In genomic region chr2:152765045-152765674, GRCm38 (mm10) we compare ENCODE assay signal across 11 mouse cellular contexts. TPM values are rescaled to one million over a fixed set of nuclear protein-coding genes. Genes with fewer than 3 reads are reported as not detected.
DNase-seq lines count a peak whose midpoint lies in the region; ATAC-seq lines count a peak whose summit lies in the region.
"Had no signal": no experiment of that assay in that cellular context is flagged by ENCODE, and none has a peak within 500 bp of the region (broad histone marks: within the 10 kb centered on the region; RNA-seq: fewer than 3 reads in every experiment).

No protein-coding gene starts in this region.

- ATAC-seq in forebrain, embryonic 11.5 days (replicated peaks; ENCODE audit: low FRiP score): peak; percentile 31
- no peak for ATAC-seq in intestine, embryonic 16.5 days
- 0 out of 2 replicates have a peak, but pooled peaks have one; percentile 34 for ATAC-seq in midbrain, embryonic 12.5 days (ENCODE audit: low FRiP score, low read depth)

- H3K4me2 ChIP-seq in forebrain, embryonic 11.5 days (ENCODE audit: low read depth, low read length, severe bottlenecking): peak overlapping the region; percentile 43; the same call in 1 of the 2 replicates
- H3K4me2 ChIP-seq in intestine, embryonic 16.5 days (ENCODE audit: low read depth, low read length): peak overlapping the region; percentile 39; the same call in 1 of the 2 replicates
- H3K4me2 ChIP-seq in midbrain, embryonic 12.5 days (replicated peaks): peak overlapping the region; percentile 45

- H3K27me3 ChIP-seq in heart, embryonic 10.5 days (ENCODE audit: insufficient read depth, poor library complexity, severe bottlenecking): no peaks in the 10 kb centered on the region
- no peaks in the 10 kb centered on the region for H3K27me3 ChIP-seq in forebrain, embryonic 11.5 days (ENCODE audit: control insufficient read depth, insufficient read depth, low read length)
- H3K27me3 ChIP-seq in intestine, embryonic 16.5 days (replicated peaks; ENCODE audit: control insufficient read depth, insufficient read depth, low read length): no peaks in the 10 kb centered on the region
- 0 out of 2 replicates have a peak, but pooled peaks cover 3% of the 10 kb centered on the region for H3K27me3 ChIP-seq in midbrain, embryonic 12.5 days

- H3K36me3 ChIP-seq in heart, embryonic 10.5 days: no peaks in the 10 kb centered on the region
- H3K36me3 ChIP-seq in forebrain, embryonic 11.5 days (ENCODE audit: control insufficient read depth, insufficient read depth, low read length): no peaks in the 10 kb centered on the region
- no peaks in the 10 kb centered on the region for H3K36me3 ChIP-seq in intestine, embryonic 16.5 days (ENCODE audit: control insufficient read depth, insufficient read depth, low read length)
- no peaks in the 10 kb centered on the region for H3K36me3 ChIP-seq in midbrain, embryonic 12.5 days

- DNase-seq in heart, embryonic 10.5 days (ENCODE audit: low spot score): no peak
- no peak for DNase-seq in heart, adult 8-10 months (ENCODE audit: low spot score)
- peak; percentile 61 for DNase-seq in forebrain, embryonic 11.5 days (ENCODE audit: low spot score)
- no peak for DNase-seq in adrenal gland, adult 2 months
- DNase-seq in adrenal gland, postnatal 14 days: no peak
- DNase-seq in cerebellum, adult 11-12 months: no peak
- DNase-seq: gastrocnemius, postnatal 14 days; kidney, adult 8-10 months had no signal

- H3K9ac ChIP-seq in forebrain, embryonic 11.5 days (ENCODE audit: low read length): no peak overlapping the region
- no peak overlapping the region for H3K9ac ChIP-seq in intestine, embryonic 16.5 days (ENCODE audit: low read depth, low read length)
- peak overlapping the region; percentile 49; the same call in 1 of the 2 replicates for H3K9ac ChIP-seq in midbrain, embryonic 12.5 days (replicated peaks)

- peak overlapping the region; percentile 84 for H3K27ac ChIP-seq in heart, embryonic 10.5 days
- no peak overlapping the region for H3K27ac ChIP-seq in forebrain, embryonic 11.5 days (ENCODE audit: low read depth, low read length)
- no peak overlapping the region for H3K27ac ChIP-seq in intestine, embryonic 16.5 days (ENCODE audit: low read length)
- H3K27ac ChIP-seq in midbrain, embryonic 12.5 days (replicated peaks): no peak overlapping the region

- H3K9me3 ChIP-seq in heart, embryonic 10.5 days: no peaks in the 10 kb centered on the region
- no peaks in the 10 kb centered on the region for H3K9me3 ChIP-seq in forebrain, embryonic 11.5 days (ENCODE audit: control insufficient read depth, low read length)
- no peaks in the 10 kb centered on the region for H3K9me3 ChIP-seq in intestine, embryonic 16.5 days (ENCODE audit: control insufficient read depth, low read length)
- no peaks in the 10 kb centered on the region for H3K9me3 ChIP-seq in midbrain, embryonic 12.5 days

- 13% methylated on average over 5 of the region's 7 CpGs for WGBS in heart, embryonic 10.5 days
- WGBS in forebrain, embryonic 11.5 days: 21% methylated on average over 4 of the region's 7 CpGs
- WGBS in intestine, embryonic 16.5 days: 34% methylated on average over 7 of the region's 7 CpGs
- 22% methylated on average over 7 of the region's 7 CpGs for WGBS in midbrain, embryonic 12.5 days

- H3K4me3 ChIP-seq in heart, embryonic 10.5 days: peak overlapping the region; percentile 44
- H3K4me3 ChIP-seq in forebrain, embryonic 11.5 days (ENCODE audit: low read depth, low read length): 0 out of 2 replicates have a peak overlapping the region, but pooled peaks have one; percentile 3
- no peak overlapping the region for H3K4me3 ChIP-seq in intestine, embryonic 16.5 days (ENCODE audit: low read length)
- no peak overlapping the region for H3K4me3 ChIP-seq in midbrain, embryonic 12.5 days

- peaks cover 41% of the 10 kb centered on the region for H3K4me1 ChIP-seq in heart, embryonic 10.5 days
- peaks cover 6% of the 10 kb centered on the region; the same call in 1 of the 2 replicates for H3K4me1 ChIP-seq in forebrain, embryonic 11.5 days (replicated peaks; ENCODE audit: control insufficient read depth, insufficient read depth, low read length)
- peaks cover 20% of the 10 kb centered on the region for H3K4me1 ChIP-seq in intestine, embryonic 16.5 days (ENCODE audit: control insufficient read depth, insufficient read depth, low read length)
- peaks cover 18% of the 10 kb centered on the region for H3K4me1 ChIP-seq in midbrain, embryonic 12.5 days

RNA-seq across cellular contexts. Expression of gene Cox4i2, which starts 11.2 kb away (rescaled TPM):
- polyA plus RNA-seq in heart, embryonic 10.5 days (2016; fragmentation: Nextera tagmentation; extraction: Ambion mirVana): 18.8 and 21.1 TPM in 2 replicates
- total RNA-seq in heart, adult 8-10 months (2022): 10 to 100 TPM; 10.3 to 16.2 (median 12.4) TPM
- 4.6 and 5.5 TPM in 2 replicates for polyA plus RNA-seq in forebrain, embryonic 11.5 days (2014; fragmentation: Nextera tagmentation; extraction: Ambion mirVana)
- polyA plus RNA-seq in intestine, embryonic 16.5 days (2015; fragmentation: Nextera tagmentation; extraction: Ambion mirVana): 14.8 and 15.3 TPM in 2 replicates
- polyA plus RNA-seq in midbrain, embryonic 12.5 days (2016; fragmentation: Nextera tagmentation; extraction: Ambion mirVana): 3.2 and 3.9 TPM in 2 replicates
- total RNA-seq in adrenal gland, adult 2 months (2021): 1 to 10 TPM; 1.4 to 3.4 TPM
- polyA plus RNA-seq in adrenal gland, adult 2 months (2012; rRNA removed): 3.9 and 4.4 TPM in 2 replicates
- 6.3 and 7.7 TPM in 2 replicates for total RNA-seq in adrenal gland, postnatal 14 days (2021)
- total RNA-seq: liver, adult 2 months had no signal

RNA-seq across cellular contexts. Expression of gene Id1, which starts 29.1 kb away (rescaled TPM):
- 92.5 and 124 TPM in 2 replicates for polyA plus RNA-seq in heart, embryonic 10.5 days (2016; fragmentation: Nextera tagmentation; extraction: Ambion mirVana)
- 10 to 100 TPM; 43.3 to 63.6 (median 58.4) TPM for total RNA-seq in heart, adult 8-10 months (2022)
- 51.1 and 53.1 TPM in 2 replicates for polyA plus RNA-seq in forebrain, embryonic 11.5 days (2014; fragmentation: Nextera tagmentation; extraction: Ambion mirVana)
- 96.1 and 107 TPM in 2 replicates for polyA plus RNA-seq in intestine, embryonic 16.5 days (2015; fragmentation: Nextera tagmentation; extraction: Ambion mirVana)
- 65.1 and 69.6 TPM in 2 replicates for polyA plus RNA-seq in midbrain, embryonic 12.5 days (2016; fragmentation: Nextera tagmentation; extraction: Ambion mirVana)
- 10 to 100 TPM; 41.5 to 67.3 TPM for total RNA-seq in adrenal gland, adult 2 months (2021)
- polyA plus RNA-seq in adrenal gland, adult 2 months (2012; rRNA removed): 186 and 275 TPM in 2 replicates
- 136 and 138 TPM in 2 replicates for total RNA-seq in adrenal gland, postnatal 14 days (2021)

Comparison
In these comparisons a context has a peak if more than half of its experiments do, and no peak if none do; other contexts are left out.
1. H3K4me3 ChIP-seq: peak in heart, embryonic 10.5 days (single experiment) and forebrain, embryonic 11.5 days (single experiment); none in intestine, embryonic 16.5 days (single experiment) and midbrain, embryonic 12.5 days (single experiment).
2. Peak in every context shown above with its lines, with median percentiles within 50 percentile points of each other: H3K4me2 ChIP-seq.